Mouse (Mus musculus): ENCODE results near the gene Arid1b.
A peak's percentile ranks its signal among the peaks of the same experiment; 100 is the strongest.

Gene Arid1b

DNA sequence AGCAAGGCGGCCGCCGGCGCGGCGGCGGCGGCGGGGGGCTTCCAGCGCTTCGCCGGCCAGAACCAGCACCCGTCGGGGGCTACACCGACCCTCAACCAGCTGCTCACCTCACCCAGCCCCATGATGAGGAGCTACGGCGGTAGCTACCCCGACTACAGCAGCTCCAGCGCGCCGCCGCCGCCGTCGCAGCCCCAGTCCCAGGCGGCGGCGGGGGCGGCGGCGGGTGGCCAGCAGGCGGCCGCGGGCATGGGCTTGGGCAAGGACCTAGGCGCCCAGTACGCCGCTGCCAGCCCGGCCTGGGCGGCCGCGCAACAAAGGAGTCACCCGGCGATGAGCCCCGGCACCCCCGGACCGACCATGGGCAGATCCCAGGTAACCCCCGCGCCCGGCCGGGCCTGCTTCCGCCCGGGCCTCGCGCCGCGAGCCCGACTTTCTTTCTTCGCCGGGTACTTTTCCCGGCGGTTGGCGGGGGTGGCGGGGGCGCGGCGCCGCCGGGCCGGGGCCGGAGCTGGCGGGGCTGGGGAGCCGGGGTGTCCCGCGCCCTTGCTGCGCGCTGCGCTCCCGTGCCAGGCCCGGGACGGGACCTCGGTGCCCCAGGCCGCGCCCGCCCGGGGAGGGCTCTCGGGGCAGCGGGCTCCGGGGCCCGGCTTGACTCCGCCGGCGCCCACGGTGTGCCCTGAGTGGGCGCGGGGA is 2.1 kb downstream of the Arid1b start:
- DNase-seq (ENCODE audit: low spot score), result peak; percentile 76

DNA sequence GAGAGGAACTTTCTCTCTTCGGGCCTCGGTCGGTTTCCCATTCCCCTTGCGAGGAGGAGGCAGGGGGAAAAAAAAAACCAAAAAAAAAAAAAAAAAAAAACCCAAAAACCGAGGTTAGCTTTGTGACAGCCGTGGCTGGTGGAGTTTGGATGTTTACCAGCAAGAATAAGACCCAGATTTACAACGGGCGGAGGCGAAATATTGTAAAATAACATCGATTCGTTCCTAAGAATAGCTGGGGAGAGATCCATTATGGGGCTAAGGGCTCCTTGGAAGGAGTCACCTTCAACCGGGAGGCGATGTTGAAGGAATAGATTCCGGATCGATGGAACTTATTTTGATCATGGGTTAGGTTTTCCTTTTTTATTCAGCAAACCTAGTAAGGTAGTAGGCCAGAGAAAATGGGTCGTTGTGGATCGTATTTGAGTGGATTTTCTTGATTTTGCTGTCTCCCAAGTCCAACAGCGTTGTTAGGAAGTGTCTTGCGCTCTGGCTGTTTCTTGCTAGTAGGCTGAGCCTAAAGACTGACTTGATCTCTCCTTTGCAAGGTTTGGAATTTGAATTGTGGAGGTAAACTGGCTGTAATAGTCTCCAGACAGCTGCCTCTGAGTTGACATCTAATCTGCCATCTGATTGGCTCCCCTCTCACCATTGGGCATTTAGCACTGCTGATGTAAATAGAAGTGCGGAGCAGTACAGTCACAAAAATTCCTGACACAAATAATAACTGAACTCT is 2.9 kb downstream of the Arid1b start:
- DNase-seq (ENCODE audit: low spot score), result no peak

DNA sequence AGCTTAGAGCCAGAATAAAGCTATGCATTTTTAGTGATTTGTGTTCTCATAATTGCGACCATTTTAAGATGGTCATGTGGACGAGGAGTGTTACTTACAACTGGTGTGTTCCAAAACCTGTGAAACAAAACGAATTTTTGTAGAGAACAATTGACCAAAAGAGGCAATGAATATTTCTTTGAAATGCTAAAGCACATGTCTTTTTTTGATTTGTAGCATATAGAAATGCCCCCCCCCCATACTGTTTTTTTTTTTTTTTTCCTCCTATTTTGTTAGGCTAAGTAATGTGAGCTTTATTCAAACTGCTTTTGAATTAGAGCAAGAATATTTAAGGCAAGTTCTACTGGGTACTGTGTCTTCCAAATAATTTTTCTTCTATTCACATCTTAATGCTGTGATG is 3.8 kb downstream of the Arid1b start:
- DNase-seq (ENCODE audit: low spot score), result no peak

DNA sequence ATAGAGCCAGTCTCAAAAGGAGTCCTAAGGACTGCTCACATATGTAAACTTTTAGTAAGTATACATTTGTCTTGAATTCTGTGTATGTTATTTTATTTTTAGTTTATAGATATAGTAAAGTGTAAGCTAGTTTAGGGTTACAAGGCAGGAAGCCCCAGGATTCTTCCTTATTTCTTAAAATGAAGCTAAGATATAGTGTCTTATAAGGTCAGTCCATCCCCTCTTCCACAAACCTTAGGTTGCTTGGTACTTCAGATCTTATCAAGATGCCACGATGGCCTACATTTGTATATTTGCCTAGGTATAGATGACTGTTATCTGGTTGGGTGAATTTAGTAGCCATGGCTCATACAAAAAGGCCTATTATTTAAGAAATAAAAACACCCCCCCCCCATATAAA is 5.1 kb downstream of the Arid1b start:
- DNase-seq (ENCODE audit: low spot score), result no peak

DNA sequence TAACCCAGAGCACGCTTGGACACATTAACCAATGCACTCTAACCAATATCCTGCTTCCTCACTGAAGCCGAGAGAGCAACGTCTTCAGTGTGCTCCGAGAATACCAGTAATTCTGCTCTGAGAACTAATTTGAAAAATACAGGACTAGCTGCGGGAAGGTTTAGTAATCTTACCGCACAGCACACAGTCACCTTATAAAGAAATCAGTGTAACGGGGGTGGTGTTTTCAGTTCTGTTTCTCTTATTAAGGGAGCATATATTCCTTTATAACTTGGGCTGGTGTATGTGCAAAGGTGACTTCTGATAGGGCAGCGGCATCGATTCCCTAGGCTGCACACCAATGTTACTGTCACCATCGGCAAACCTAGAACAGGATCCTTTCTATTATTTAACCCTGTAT is 5.9 kb downstream of the Arid1b start:
- DNase-seq (ENCODE audit: low spot score), result no peak

DNA sequence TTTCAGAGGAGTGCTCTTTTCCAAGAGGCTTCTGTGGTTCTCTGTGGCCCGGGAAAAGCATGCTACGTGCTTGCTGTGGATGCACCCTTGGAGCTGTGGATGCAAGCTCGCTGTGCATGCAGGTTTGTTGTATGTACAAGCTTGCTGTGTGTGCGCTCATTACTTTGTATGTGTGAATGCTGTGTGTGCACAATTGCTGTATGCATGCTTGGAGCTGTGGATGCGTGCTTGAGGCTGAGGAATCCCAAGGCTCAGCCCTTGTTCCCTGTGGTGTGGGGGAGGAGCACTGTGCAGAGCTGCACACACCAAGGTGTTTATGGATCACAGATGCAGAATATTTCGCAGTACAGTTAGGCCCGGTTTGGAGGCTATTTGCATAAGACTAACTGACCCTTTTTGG is 6.7 kb downstream of the Arid1b start:
- no peak for DNase-seq (ENCODE audit: low spot score)

DNA sequence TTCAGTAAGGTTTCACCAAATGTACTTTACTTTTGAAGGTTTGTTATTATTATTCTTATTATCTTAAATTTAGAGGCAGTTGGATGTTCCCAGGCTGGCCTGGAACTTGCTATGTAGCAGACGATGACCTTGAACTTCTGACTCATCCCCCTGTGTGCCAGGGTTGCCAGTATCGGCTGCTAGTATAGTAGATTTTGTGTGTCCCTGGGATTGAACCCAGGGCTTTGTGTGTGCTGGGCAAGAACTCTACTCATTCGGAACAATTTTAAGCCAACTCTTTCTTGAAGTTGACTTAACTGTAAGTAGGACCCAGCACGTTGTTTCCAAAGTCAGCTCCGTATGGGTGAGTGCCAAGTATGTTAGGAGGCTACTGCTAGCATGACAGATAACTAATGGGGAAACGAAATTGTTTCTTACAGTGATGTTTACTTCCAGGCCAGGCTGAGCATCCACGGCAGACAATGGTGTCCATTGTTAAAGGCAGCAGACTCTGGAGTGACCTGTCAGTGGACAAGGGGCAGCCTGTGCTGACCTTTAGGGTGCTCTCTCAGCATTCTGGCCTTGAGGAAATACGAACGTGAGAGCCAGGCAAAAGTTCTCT is 7.5 kb downstream of the Arid1b start:
- DNase-seq (ENCODE audit: low spot score), result no peak

DNA sequence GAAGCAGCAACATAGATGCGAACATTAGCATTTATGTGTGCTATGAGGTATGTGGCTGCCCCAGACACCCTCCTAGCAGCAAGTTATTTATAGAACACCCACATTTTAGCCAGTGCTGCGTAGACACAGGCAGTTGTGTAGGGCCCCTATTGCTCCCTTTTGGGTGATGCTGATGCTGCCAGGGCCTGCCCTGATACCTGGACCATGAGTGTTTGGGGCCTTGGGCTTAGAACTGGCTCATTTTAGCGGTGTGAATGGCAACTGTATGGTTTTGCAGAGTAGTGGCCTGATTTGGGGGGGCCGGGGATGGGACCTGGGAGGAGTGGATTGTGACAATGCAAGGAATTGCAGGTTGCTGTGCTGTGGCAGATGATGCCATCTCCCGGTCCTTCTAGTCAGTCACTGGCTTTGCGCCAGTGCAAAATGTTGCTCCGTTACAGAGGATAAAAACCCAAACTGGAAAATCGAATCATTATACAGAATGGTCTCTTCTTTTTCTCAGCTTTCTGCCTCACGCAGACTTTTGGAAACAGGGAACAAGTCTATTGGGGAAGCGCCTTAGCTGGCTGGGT is 8.9 kb downstream of the Arid1b start:
- DNase-seq (ENCODE audit: low spot score), result no peak

DNA sequence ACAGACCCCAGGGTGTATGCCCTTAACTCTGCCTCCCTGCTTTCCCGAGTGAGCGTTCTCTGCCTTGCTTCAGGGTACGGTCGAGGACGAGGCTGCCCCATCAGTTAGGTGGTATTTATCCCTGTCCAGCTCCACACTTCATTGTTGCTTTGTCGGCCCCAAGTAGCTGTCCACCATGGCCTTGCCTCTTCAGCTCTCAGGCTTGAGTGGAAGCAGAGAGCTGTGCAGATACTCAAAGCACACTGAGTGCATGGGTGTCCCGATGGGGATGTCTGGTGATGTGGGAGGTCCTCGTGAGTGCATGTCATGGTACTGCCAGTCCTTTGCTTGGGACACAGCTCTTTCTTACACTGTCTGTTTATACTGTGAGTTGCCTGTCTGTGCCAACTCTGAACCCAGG is 10.1 kb downstream of the Arid1b start:
- DNase-seq (ENCODE audit: low spot score), result no peak

DNA sequence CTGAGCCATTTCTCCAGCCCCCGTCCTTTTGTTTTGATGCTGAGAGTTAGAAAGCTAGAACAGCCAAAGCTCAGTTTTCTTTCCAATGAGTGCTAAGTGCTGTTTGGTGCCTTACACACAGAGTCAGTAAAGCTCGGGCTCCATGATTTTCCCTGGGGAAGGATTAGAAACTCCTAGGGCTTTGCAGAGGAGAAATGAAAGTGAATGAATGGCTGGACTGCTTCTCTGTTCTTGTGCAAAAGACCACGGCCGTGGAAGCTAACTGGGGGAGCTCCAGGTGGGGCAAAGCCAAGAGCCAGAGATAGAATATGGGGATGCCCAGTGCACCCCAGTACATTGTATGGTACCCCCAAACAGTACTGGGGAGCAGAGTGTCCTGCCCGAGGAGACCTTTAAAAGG is 10.6 kb downstream of the Arid1b start:
- DNase-seq (ENCODE audit: low spot score), result no peak

DNA sequence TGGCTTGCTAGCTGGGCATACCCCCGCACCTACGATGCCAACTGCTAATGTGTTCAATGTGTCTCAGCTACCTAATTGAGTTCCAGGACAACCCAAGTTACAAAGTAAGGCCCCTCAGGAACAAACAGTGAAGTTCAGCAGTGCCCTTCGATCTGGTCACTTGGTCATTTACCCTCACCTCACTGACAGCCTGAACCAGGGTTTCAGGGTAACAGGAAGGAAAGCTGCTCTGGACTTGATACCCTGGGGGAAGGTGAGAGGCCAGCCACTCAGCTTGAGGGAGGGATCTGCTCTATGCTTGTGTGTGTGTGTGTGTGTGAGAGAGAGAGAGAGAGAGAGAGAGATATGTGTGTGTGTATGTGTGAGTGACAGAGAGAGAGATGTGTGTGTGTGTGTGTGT is 11.2 kb downstream of the Arid1b start:
- no peak for DNase-seq (ENCODE audit: low spot score)

DNA sequence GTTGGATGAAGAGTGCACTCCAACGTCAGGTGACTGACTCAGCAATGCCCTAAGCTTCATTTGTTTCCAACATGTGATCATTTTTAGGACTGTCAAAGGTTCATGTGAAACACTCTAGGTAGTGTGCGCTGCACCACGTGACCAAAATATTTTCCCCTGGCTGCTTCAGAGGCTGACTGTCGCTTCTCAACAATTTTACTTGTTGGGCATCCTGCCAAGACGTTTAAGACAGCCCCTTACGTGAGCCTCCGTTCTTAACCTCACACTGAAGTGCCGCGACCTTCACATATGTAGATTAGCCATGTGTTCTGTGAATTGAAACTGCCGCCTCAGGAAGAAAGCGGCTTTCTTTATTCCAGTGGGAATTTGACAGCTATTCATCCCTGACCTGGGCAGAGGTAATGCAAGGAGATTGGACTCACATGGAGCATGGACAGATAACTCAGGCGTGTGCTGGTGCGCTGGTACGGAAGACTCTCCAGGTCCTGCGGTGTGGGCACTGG is 13.1 kb downstream of the Arid1b start:
- no peak for DNase-seq (ENCODE audit: low spot score)

DNA sequence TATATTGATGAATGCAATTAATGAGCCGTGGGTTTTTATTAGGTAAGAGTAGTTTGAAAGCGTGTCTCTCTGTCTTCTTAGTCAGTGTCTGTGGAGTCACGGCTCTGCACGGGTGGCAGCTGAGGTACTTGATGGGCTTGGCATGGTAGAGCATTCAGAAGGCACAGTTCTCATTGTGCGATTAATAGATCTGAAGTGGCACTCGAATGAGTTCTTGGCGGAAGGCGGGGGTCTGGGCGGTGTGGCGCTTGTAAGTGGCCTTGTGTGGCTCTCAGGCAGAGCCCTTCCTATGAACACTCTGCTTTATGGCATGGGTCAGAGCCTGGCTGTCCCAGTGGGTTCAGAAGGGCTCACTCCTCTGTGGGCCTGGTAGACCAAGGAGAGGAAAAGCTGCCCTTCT is 14.1 kb downstream of the Arid1b start:
- no peak for DNase-seq (ENCODE audit: low spot score)

DNA sequence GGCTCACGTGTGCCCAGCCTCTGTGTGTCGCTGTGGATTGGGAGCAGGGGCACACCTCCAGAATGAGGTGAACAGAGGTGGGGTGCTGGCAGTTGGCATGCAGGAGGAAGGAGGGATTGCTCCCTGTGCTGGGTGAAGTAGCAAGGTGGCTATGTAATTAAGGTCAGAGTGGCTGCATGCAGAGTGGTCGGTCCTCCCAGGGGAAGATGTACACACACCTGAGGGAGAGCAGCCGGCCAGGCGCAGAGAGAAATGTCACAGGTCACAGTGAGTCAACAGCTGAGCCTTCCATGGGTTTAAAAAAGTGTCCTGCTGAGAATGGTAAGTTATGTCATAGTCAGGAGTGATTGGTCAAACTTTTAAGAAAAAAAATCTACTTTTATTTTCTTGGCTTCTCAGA is 14.6 kb downstream of the Arid1b start:
- no peak for DNase-seq (ENCODE audit: low spot score)

DNA sequence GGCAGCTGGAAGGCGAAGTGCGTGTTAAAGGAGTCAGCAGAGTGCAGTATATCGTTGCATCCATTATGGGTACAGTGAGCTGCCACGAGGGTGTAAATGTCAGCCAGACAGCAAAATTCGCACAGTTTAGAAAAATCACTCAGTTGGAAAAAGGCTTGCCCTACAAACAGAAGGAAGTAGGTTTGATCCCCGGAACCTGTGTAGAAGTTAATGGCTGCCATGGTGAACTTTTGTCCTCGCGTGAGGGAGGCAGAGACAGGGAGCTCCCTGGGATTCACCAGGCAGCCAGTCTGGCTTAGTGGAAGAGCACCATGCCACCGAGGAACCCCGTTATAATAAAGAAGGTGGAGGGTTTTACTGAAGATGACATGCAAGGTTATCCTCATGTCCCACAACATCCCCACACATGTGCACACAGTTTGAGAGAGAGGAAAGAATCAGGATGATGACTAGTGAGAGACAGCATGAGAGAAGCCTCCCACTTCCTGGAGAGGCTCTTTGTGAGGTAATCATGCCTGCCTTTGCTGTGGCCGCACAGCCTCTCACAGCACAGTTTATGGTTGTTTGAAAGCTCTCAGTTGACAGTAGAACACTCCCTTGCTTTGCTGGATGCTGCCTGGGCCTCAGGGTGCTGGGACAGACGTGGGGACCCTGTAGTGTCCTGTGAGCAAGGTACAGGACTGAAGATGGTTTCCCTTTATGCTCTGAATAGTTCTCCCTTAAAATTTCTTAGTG is 15.6 kb downstream of the Arid1b start:
- DNase-seq (ENCODE audit: low spot score), result no peak

DNA sequence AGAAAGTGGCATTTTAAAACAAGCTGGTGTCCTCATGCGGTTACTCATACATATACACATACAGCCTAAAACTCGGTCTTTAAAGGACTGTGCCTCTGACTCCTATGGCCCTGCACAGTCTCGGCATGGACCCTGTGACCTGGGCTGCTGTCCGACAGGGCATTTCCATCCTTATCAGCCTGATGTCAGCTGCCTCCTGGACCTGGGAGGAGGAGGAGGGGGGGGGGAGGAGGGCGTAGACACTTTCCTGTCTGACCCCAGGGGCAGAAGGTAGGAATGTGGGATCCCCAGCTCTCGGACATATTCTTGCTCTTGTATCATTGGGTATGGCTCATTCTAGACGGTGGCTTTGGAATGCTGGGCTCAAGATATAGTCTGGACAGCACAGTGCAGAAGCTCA is 16.6 kb downstream of the Arid1b start:
- no peak for DNase-seq (ENCODE audit: low spot score)

DNA sequence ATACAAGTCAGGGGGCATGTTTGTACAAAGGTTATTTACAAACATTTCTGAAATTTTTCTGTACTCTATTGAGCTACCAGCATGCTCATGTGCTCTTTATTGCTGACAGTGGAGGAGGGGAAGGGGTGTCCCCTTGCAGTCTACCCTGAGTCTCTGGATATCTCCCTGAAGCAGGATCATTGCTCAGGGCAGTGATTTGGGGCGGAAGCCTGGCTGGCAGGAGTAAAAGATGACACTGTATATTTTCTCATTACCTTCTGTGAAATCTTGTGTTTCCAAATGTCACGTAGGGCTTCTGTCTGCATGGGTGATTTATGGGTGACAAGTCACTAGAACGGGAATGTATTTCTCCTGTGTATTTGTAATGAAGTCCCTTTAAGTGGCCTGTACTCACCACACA is 18.0 kb downstream of the Arid1b start:
- no peak for DNase-seq (ENCODE audit: low spot score)

DNA sequence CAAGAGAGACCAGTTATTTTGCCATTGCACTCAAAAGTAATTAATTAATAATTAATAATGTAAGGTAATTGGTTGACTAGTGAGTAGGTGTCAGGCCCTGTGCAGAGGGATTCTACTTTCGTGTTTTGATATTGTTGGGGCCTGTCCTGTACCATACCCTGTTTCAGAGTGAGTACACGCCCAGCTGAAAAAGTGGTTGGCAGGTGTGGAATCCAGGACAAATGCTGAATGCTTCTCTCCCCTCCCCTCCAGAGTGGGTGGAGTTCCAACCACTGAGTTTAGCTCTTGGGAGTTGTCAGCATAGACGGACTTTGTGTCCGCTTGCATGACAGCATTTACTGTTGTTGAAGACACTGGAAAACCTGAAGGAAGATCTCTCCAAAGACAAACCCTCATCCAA is 18.4 kb downstream of the Arid1b start:
- no peak for DNase-seq (ENCODE audit: low spot score)

DNA sequence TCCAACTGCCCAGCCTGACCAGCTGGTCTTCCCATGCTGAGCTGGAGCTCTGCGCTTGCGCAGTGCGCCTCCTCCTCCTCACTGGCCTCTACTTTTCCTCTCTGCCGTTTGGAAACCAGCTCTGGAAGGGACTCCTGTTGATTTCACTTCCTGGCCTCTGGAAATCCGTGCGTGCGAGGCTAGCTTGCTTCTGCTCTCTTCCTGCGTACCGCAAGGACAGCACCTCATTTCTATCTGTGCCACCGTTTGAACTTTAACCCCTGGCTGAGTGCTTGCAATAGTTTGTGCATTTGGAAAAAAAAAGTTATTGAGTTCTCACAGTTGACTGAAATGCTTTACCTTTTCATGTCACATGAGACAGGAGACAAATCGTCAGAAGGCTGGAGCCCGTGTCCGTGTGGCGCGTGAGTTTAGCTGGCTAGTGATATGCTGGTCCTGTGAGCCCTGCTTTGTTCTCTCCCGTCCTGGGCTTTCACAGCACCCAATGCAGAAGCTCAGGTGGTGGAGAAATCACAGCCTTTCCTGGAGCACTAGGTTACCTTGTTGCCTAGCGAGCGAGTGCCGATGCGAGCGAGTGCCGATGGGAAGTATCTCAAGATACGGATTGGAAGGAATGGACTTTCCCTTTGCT is 20.3 kb downstream of the Arid1b start:
- DNase-seq (ENCODE audit: low spot score), result no peak

DNA sequence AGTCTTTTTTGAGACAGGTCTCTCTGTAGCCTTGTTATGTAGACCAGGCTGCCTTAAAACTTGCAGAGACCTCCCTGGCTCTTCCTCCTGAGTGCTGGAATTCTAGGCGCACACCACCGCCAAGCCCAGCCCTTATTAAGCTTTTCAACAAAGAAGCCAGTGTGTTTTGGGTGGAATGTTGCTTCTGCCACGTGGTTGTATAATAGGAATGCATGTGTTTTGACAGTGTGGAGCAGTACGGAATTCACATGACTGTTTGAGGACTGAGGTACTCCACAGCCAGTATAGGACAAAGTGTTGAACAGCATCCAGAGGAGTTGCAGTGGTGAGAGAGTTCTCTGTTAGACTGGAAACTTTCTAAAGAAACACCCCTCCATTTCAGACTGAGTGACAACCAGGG is 22.3 kb downstream of the Arid1b start:
- no peak for DNase-seq (ENCODE audit: low spot score)

DNA sequence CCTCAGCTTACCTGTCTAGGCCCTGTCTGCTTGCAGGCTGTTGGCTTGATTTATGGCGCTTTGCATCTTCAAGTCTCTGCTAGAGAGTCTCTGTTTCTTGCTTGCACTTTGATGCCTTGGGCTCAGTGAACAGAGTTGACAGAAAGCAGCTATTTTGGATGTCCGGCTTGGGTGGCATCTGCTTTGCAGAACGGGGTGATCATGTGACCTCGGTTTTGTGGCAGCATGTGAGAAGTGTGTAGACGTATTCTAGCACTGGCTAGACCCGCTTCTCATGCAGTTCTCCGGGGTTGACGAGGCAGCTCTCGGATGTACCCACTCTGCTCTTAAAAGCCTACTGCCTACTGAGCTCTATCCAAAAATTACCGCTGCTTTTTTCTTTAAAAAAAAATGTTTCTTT is 22.9 kb downstream of the Arid1b start:
- no peak for DNase-seq (ENCODE audit: low spot score)
